Mouse (Mus musculus) central nervous system, embryonic 18 days (tissue): ENCODE measurements around the gene Rhox3c. TPM values are rescaled to one million over a fixed set of nuclear protein-coding genes. Genes with fewer than 3 reads are reported as not detected.

ENCODE experiments used
- polyA plus RNA-seq: library from polyadenylated mRNA; depleted of rRNA; stranded (reverse); fragments of >200 nt; gene quantifications from 2 replicates; pipeline ENCODE4 v1.2.3, GENCODE M21; 2012; rRNA removed

The Rhox3c gene
- not detected in 2 replicates for polyA plus RNA-seq

GRCm38 (mm10) chrX:37458285-37458684 lies at the start of gene Rhox3c:
Rhox3c (plus strand) TSS chrX:37458585.

GRCm38 (mm10) chrX:37411767-37412166 lies 46.6 kb upstream of the Rhox3c start, which contains the start of gene Rhox2b:
Rhox2b (plus strand) TSS chrX:37412067.

GRCm38 (mm10) chrX:37432194-37432593 lies 26.2 kb upstream of the Rhox3c start, which contains the start of gene Rhox4b:
Rhox4b (plus strand) TSS chrX:37432494.

GRCm38 (mm10) chrX:37453380-37453779 lies 5.0 kb upstream of the Rhox3c start, which contains the start of gene Rhox2c:
Rhox2c (plus strand) TSS chrX:37453680.

GRCm38 (mm10) chrX:37480037-37480436 lies 21.7 kb downstream of the Rhox3c start, which contains the start of gene Rhox4c:
Rhox4c (plus strand) TSS chrX:37480337.

GRCm38 (mm10) chrX:37514059-37514458 lies 55.7 kb downstream of the Rhox3c start, which contains the start of gene Rhox4d:
Rhox4d (plus strand) TSS chrX:37514359.

Other genes starting within 250 kb of the Rhox3c start
- not detected in 2 replicates for gene Gm9, start 247.5 kb upstream of the Rhox3c start, polyA plus RNA-seq
- not detected in 2 replicates for gene Rhox1, start 236.3 kb upstream of the Rhox3c start, polyA plus RNA-seq
- not detected in 2 replicates for gene Rhox2a, start 213.6 kb upstream of the Rhox3c start, polyA plus RNA-seq
- not detected in 2 replicates for gene Rhox3a, start 208.7 kb upstream of the Rhox3c start, polyA plus RNA-seq
- gene Rhox4a, start 193.2 kb upstream of the Rhox3c start, polyA plus RNA-seq, result not detected in 2 replicates
- gene Rhox3a2, start 78.6 kb upstream of the Rhox3c start, polyA plus RNA-seq, result not detected in 2 replicates
- gene Rhox4a2, start 67.7 kb upstream of the Rhox3c start, polyA plus RNA-seq, result not detected in 2 replicates
- not detected in 2 replicates for gene Rhox2b, start 46.5 kb upstream of the Rhox3c start, polyA plus RNA-seq
- gene Rhox4b, start 26.1 kb upstream of the Rhox3c start, polyA plus RNA-seq, result not detected in 2 replicates
- gene Rhox2c, start 4.9 kb upstream of the Rhox3c start, polyA plus RNA-seq, result not detected in 2 replicates
- not detected in 2 replicates for gene Rhox4c, start 21.8 kb downstream of the Rhox3c start, polyA plus RNA-seq
- not detected in 2 replicates for gene Rhox2d, start 34.8 kb downstream of the Rhox3c start, polyA plus RNA-seq
- gene Rhox4d, start 55.8 kb downstream of the Rhox3c start, polyA plus RNA-seq, result not detected in 2 replicates
- gene Rhox2e, start 71.9 kb downstream of the Rhox3c start, polyA plus RNA-seq, result 0.12 TPM in 1 of 2 replicates, not detected in the other
- gene Rhox3e, start 83.4 kb downstream of the Rhox3c start, polyA plus RNA-seq, result not detected in 2 replicates
- not detected in 2 replicates for gene Rhox4e, start 98.8 kb downstream of the Rhox3c start, polyA plus RNA-seq
- gene Rhox2f, start 112.8 kb downstream of the Rhox3c start, polyA plus RNA-seq, result not detected in 2 replicates
- not detected in 2 replicates for gene Rhox3f, start 122.4 kb downstream of the Rhox3c start, polyA plus RNA-seq
- gene Rhox4f, start 149.1 kb downstream of the Rhox3c start, polyA plus RNA-seq, result not detected in 2 replicates
- gene Rhox3g, start 170.0 kb downstream of the Rhox3c start, polyA plus RNA-seq, result not detected in 2 replicates
- not detected in 2 replicates for gene Rhox2g, start 184.9 kb downstream of the Rhox3c start, polyA plus RNA-seq
- not detected in 2 replicates for gene Rhox4g, start 192.7 kb downstream of the Rhox3c start, polyA plus RNA-seq
- gene Rhox3h, start 210.2 kb downstream of the Rhox3c start, polyA plus RNA-seq, result not detected in 2 replicates
- not detected in 2 replicates for gene Rhox2h, start 214.7 kb downstream of the Rhox3c start, polyA plus RNA-seq